ENCODE assay signal across 8 mouse cellular contexts in the genomic region with DNA sequence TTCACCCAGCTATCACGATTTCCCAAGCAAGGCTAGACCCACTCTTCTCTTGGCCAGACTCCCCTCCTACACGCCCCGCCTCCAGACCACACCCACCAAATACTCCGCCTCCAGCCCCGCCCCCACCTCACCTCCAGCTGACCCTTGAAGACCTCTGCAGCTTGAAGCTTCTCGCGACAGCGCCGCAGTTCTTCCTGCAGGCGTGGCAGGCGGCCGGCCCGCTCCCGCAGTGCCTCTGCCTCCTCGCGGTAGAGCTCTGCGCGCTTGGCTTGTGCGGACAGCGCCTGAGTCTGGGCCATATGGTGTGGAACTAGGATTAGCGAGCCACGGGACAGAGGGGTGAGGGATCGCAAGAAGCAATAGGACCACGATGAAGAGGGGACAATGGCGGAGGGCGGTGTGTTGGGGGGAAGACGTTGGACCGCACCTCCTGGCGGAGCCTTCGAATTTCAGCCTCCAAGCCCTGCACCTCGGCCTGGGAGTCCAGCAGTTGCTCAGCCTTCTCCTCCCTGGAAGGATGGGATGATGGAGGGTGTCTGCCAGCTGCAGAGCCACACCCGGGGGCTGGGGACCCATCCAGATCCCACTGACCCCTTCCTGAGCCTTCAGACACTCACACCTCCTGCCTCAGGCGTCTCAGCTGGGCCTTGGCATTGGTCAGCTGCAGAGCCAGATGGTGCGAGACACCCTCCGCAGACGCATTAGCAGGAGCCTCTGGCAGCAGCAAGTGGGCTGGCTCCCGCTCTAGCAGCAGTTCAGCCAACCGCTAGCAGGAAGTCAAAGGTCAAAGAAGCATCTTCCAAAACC. TPM values are rescaled to one million over a fixed set of nuclear protein-coding genes. Genes with fewer than 3 reads are reported as not detected.
DNase-seq lines count a peak whose midpoint lies in the region; ATAC-seq and TF ChIP-seq lines count a peak whose summit lies in the region.

No protein-coding gene starts in this region.

- H3K27me3 ChIP-seq in kidney, postnatal 0 days (ENCODE audit: insufficient read depth, low read length), result no peaks in the 10 kb centered on the region
- H3K27me3 ChIP-seq in thymus, adult 2 months (ENCODE audit: control insufficient read depth, insufficient read depth, low read length), result no peaks in the 10 kb centered on the region

- H3K9ac ChIP-seq in kidney, postnatal 0 days (ENCODE audit: low read depth, low read length), result 0 out of 2 replicates have a peak overlapping the region, but pooled peaks have one; percentile 13

- 8% methylated on average over 38 of the region's 38 CpGs for WGBS in kidney, postnatal 0 days
- WGBS in thymus, adult 2 months, result 90% methylated on average over 38 of the region's 38 CpGs

- peak overlapping the region; percentile 42 for H3K4me2 ChIP-seq in kidney, postnatal 0 days (ENCODE audit: low read length)

- intact Hi-C loops in gastrocnemius, adult 2 months (cut with DNase I), result no loop called here

- H3K36me3 ChIP-seq in kidney, postnatal 0 days (ENCODE audit: insufficient read depth, low read length), result no peaks in the 10 kb centered on the region
- H3K36me3 ChIP-seq in thymus, adult 2 months (ENCODE audit: control insufficient read depth, insufficient read depth, low read length), result peaks cover 34% of the 10 kb centered on the region

- peak overlapping the region; percentile 56 for H3K27ac ChIP-seq in gastrocnemius, adult 2 months
- H3K27ac ChIP-seq in kidney, postnatal 0 days, result no peak overlapping the region
- H3K27ac ChIP-seq in thymus, adult 2 months (ENCODE audit: control insufficient read depth, insufficient read depth, low read length), result no peak overlapping the region

- peak; percentile 96 for DNase-seq in R1 (ENCODE audit: low read depth, low spot score)
- DNase-seq in cerebellum, adult 8-10 months, result peak; percentile 51
- peak; percentile 67 for DNase-seq in gastrocnemius, adult 2 months
- DNase-seq in kidney, postnatal 0 days (ENCODE audit: low spot score), result peak; percentile 75
- peak; percentile 82 for DNase-seq in mesoderm, embryonic 11.5 days (ENCODE audit: low read depth, low spot score)
- DNase-seq in B cell, adult 2 months, result no peak
- DNase-seq in thymus, adult 2 months, result no peak

- no peaks in the 10 kb centered on the region for H3K4me1 ChIP-seq in kidney, postnatal 0 days (replicated peaks; ENCODE audit: insufficient read depth, low read length)
- peaks cover 38% of the 10 kb centered on the region for H3K4me1 ChIP-seq in thymus, adult 2 months (replicated peaks; ENCODE audit: control insufficient read depth, insufficient read depth, low read length)

- no peak for TF ChIP-seq POLR2A in thymus, adult 2 months (IDR thresholded peaks at IDR 0.05; ENCODE audit: control insufficient read depth, extremely low read depth, insufficient read depth, low read length, poor library complexity)

- H3K9me3 ChIP-seq in kidney, postnatal 0 days (replicated peaks; ENCODE audit: low read length), result no peaks in the 10 kb centered on the region

- TF ChIP-seq CTCF in gastrocnemius, adult 2 months (IDR thresholded peaks at IDR 0.05), result no peak
- TF ChIP-seq CTCF in kidney, postnatal 0 days (IDR thresholded peaks at IDR 0.05; ENCODE audit: low read depth), result peak; percentile 52
- TF ChIP-seq CTCF in thymus, adult 2 months (IDR thresholded peaks at IDR 0.05; ENCODE audit: borderline replicate concordance, control insufficient read depth, extremely low read depth, insufficient read depth, low read length, poor library complexity), result no peak

- peak; percentile 74 for ATAC-seq in kidney, postnatal 0 days (replicated peaks; ENCODE audit: low FRiP score, low read depth)
- ATAC-seq in monocyte, adult 5-6 weeks (replicated peaks; ENCODE audit: insufficient number of reproducible peaks, low FRiP score, low TSS enrichment, poor library complexity, severe bottlenecking), result no peak

- H3K4me3 ChIP-seq in gastrocnemius, adult 2 months, result peak overlapping the region; percentile 63
- peak overlapping the region; percentile 7; the same call in 1 of the 2 replicates for H3K4me3 ChIP-seq in kidney, postnatal 0 days (replicated peaks; ENCODE audit: low read depth, low read length)
- no peak overlapping the region for H3K4me3 ChIP-seq in thymus, adult 2 months (ENCODE audit: control insufficient read depth, insufficient read depth, low read length)

RNA-seq across cellular contexts. Expression of gene Ccdc88b, which starts 2.6 kb away (rescaled TPM):
- total RNA-seq in gastrocnemius, adult 2 months (2021), result under 1 TPM; 0.46 to 0.59 TPM
- 0.73 and 0.87 TPM in 2 replicates for polyA plus RNA-seq in kidney, postnatal 0 days (2015; fragmentation: Nextera tagmentation; extraction: Ambion mirVana)
- 225 and 234 TPM in 2 replicates for polyA plus RNA-seq in thymus, adult 2 months (2012; rRNA removed)
- 92.9 to 171 TPM (median 102 TPM) in 3 replicates for total RNA-seq in monocyte, adult 5-6 weeks (2017)

RNA-seq across cellular contexts. Expression of gene Rps6ka4, which starts 15.0 kb away (rescaled TPM):
- 1 to 10 TPM; 9.3 to 9.4 TPM for total RNA-seq in gastrocnemius, adult 2 months (2021)
- 19.6 TPM in 2 replicates for polyA plus RNA-seq in kidney, postnatal 0 days (2015; fragmentation: Nextera tagmentation; extraction: Ambion mirVana)
- polyA plus RNA-seq in thymus, adult 2 months (2012; rRNA removed), result 29.5 and 30.6 TPM in 2 replicates
- total RNA-seq in monocyte, adult 5-6 weeks (2017), result 11.8 to 24.6 TPM (median 20.5 TPM) in 3 replicates

RNA-seq across cellular contexts. Expression of gene Trmt112, which starts 54.1 kb away (rescaled TPM):
- 10 to 100 TPM; 32.7 to 41.3 TPM for total RNA-seq in gastrocnemius, adult 2 months (2021)
- 137 and 142 TPM in 2 replicates for polyA plus RNA-seq in kidney, postnatal 0 days (2015; fragmentation: Nextera tagmentation; extraction: Ambion mirVana)
- 183 and 203 TPM in 2 replicates for polyA plus RNA-seq in thymus, adult 2 months (2012; rRNA removed)
- total RNA-seq in monocyte, adult 5-6 weeks (2017), result 84.5 to 135 TPM (median 85.6 TPM) in 3 replicates

RNA-seq across cellular contexts. Expression of gene Prdx5, which starts 54.5 kb away (rescaled TPM):
- total RNA-seq in gastrocnemius, adult 2 months (2021), result 100 to 1,000 TPM; 177 to 270 TPM
- 822 and 884 TPM in 2 replicates for polyA plus RNA-seq in kidney, postnatal 0 days (2015; fragmentation: Nextera tagmentation; extraction: Ambion mirVana)
- polyA plus RNA-seq in thymus, adult 2 months (2012; rRNA removed), result 99.4 and 133 TPM in 2 replicates
- 520 to 936 TPM (median 803 TPM) in 3 replicates for total RNA-seq in monocyte, adult 5-6 weeks (2017)

Comparison
In these comparisons a context has a peak if more than half of its experiments do, and no peak if none do; other contexts are left out.
1. DNase-seq: peak in R1 (single experiment), cerebellum, adult 8-10 months (single experiment), gastrocnemius, adult 2 months (single experiment), kidney, postnatal 0 days (single experiment) and mesoderm, embryonic 11.5 days (single experiment); none in B cell, adult 2 months (0 of 2) and thymus, adult 2 months (single experiment).
2. RNA of gene Ccdc88b, which starts 2.6 kb away (total RNA-seq): 92.9 to 171 TPM in monocyte, adult 5-6 weeks; 0.46 to 0.59 TPM in gastrocnemius, adult 2 months; every median in the first group is over 10 times any median in the second.